Mouse (Mus musculus) intestine, postnatal 0 days (tissue): ENCODE data around the gene Ankrd11. TPM values are rescaled to one million over a fixed set of nuclear protein-coding genes. Genes with fewer than 3 reads are reported as not detected.

Experiments used
- ATAC-seq: fragments of 200-750 bp; cut with Nextera tagmentation; 2 replicates; pipeline ENCODE4 v1.8.0; 2017; ENCODE audit warnings: mild to moderate bottlenecking, moderate TSS enrichment, moderate library complexity
- H3K27ac ChIP-seq: fragments of 300-500 bp; sonication (generic); 2 replicates; pipeline ENCODE4 v1.5.1; 2014; ENCODE audit warnings: mild to moderate bottlenecking, low read depth, low read length, moderate library complexity
- H3K27me3 ChIP-seq: fragments of 300-500 bp; sonication (generic); replicated peaks from 2 replicates; pipeline ENCODE4 v1.6.1; 2014; ENCODE audit warnings: low read length, mixed read lengths; ENCODE audit not compliant: control insufficient read depth, insufficient read depth
- H3K36me3 ChIP-seq: fragments of 300-500 bp; sonication (generic); 2 replicates; pipeline ENCODE4 v1.6.1; 2014; ENCODE audit warnings: mild to moderate bottlenecking, moderate library complexity; ENCODE audit not compliant: control insufficient read depth, insufficient read depth
- H3K4me1 ChIP-seq: fragments of 300-500 bp; sonication (generic); replicated peaks from 2 replicates; pipeline ENCODE4 v1.6.1; 2014; ENCODE audit warnings: antibody characterized with exemption, low read length, mixed read lengths; ENCODE audit not compliant: control insufficient read depth, insufficient read depth
- H3K4me2 ChIP-seq: fragments of 300-500 bp; sonication (generic); replicated peaks from 2 replicates; pipeline ENCODE4 v1.6.1; 2014; ENCODE audit warnings: low read depth, mild to moderate bottlenecking, moderate library complexity
- H3K4me3 ChIP-seq: fragments of 300-500 bp; sonication (generic); 2 replicates; pipeline ENCODE4 v1.5.1; 2014; ENCODE audit warnings: low read depth, low read length
- H3K9ac ChIP-seq: fragments of 300-500 bp; sonication (generic); 2 replicates; pipeline ENCODE4 v1.6.1; 2014; ENCODE audit warnings: mild to moderate bottlenecking, low read depth, low read length
- H3K9me3 ChIP-seq: fragments of 300-500 bp; sonication (generic); 2 replicates; pipeline ENCODE4 v1.6.1; 2016; ENCODE audit warnings: mixed run types; ENCODE audit not compliant: control insufficient read depth
- CTCF ChIP-seq: sonication (generic); IDR thresholded peaks from 2 replicates; pipeline ENCODE4 v1.5.1; 2016; ENCODE audit warnings: low read depth, mild to moderate bottlenecking, control low read depth, antibody characterized with exemption, moderate library complexity
- WGBS: fragments of 180-500 bp; shearing (Covaris S2); extraction: QIAGEN DNeasy Blood & Tissue Kit; methylation state at CpG from one replicate; pipeline ENCODE4 v1.1.7; 2014; 5-methylcytosine and 5-hydroxymethylcytosine counted together
- polyA plus RNA-seq: library from polyadenylated mRNA; unstranded; fragments of >200 nt; fragmentation: Nextera tagmentation; extraction: Ambion mirVana; gene quantifications from 2 replicates; pipeline ENCODE4 v1.2.1, GENCODE M21; 2015

Ankrd11 gene
- polyA plus RNA-seq, 1 experiment from 2014 or later: 41.2 TPM

GRCm38 (mm10) chr8:122935912-122936311, 106.2 kb downstream of the Ankrd11 start:
- Histone ChIP-seq H3K4me2 (no peak overlapping the region), H3K4me1 (peaks cover 12% of the 10 kb centered on the region; the same call in 1 of the 2 replicates), H3K9me3 (no peaks in the 10 kb centered on the region), H3K36me3 (no peaks in the 10 kb centered on the region), H3K27me3 (no peaks in the 10 kb centered on the region), H3K27ac (no peak overlapping the region), H3K4me3 (no peak overlapping the region), H3K9ac (no peak overlapping the region)
- no peak for ATAC-seq
- no peak for TF ChIP-seq CTCF
- 53% methylated on average over 3 of the region's 3 CpGs for WGBS

GRCm38 (mm10) chr8:122935118-122935517, 107.0 kb downstream of the Ankrd11 start:
- no peak overlapping the region for H3K4me3 ChIP-seq
- no peak overlapping the region for H3K27ac ChIP-seq
- 81% methylated on average over 1 of the region's 1 CpGs for WGBS
- H3K4me2 ChIP-seq: no peak overlapping the region
- no peak overlapping the region for H3K9ac ChIP-seq
- no peak for TF ChIP-seq CTCF
- H3K36me3 ChIP-seq: no peaks in the 10 kb centered on the region
- H3K9me3 ChIP-seq: no peaks in the 10 kb centered on the region
- H3K4me1 ChIP-seq: peaks cover 12% of the 10 kb centered on the region; the same call in 1 of the 2 replicates
- no peaks in the 10 kb centered on the region for H3K27me3 ChIP-seq
- no peak for ATAC-seq

GRCm38 (mm10) chr8:122933973-122934372, 108.1 kb downstream of the Ankrd11 start:
- Histone ChIP-seq H3K36me3 (no peaks in the 10 kb centered on the region), H3K4me1 (peaks cover 12% of the 10 kb centered on the region; the same call in 1 of the 2 replicates), H3K9me3 (no peaks in the 10 kb centered on the region), H3K27ac (no peak overlapping the region), H3K9ac (no peak overlapping the region), H3K4me3 (no peak overlapping the region), H3K27me3 (no peaks in the 10 kb centered on the region), H3K4me2 (no peak overlapping the region)
- no peak for ATAC-seq
- TF ChIP-seq CTCF: no peak

- H3K4me3 ChIP-seq: no peak overlapping the region
- WGBS: 56% methylated on average over 2 of the region's 2 CpGs
- peaks cover 12% of the 10 kb centered on the region; the same call in 1 of the 2 replicates for H3K4me1 ChIP-seq
- no peaks in the 10 kb centered on the region for H3K9me3 ChIP-seq
- no peak for TF ChIP-seq CTCF
- H3K4me2 ChIP-seq: no peak overlapping the region
- no peaks in the 10 kb centered on the region for H3K27me3 ChIP-seq
- no peaks in the 10 kb centered on the region; the same call in 1 of the 2 replicates for H3K36me3 ChIP-seq
- ATAC-seq: no peak
- H3K9ac ChIP-seq: no peak overlapping the region
- H3K27ac ChIP-seq: 0 out of 2 replicates have a peak overlapping the region, but pooled peaks have one; percentile 9
Observed at GRCm38 (mm10) chr8:122932561-122932959, 109.5 kb downstream of the Ankrd11 start.

- 62% methylated on average over 3 of the region's 3 CpGs for WGBS
- H3K27ac ChIP-seq: 0 out of 2 replicates have a peak overlapping the region, but pooled peaks have one; percentile 9
- H3K9me3 ChIP-seq: no peaks in the 10 kb centered on the region
- H3K4me1 ChIP-seq: peaks cover 10% of the 10 kb centered on the region; the same call in 1 of the 2 replicates
- H3K4me3 ChIP-seq: no peak overlapping the region
- TF ChIP-seq CTCF: no peak
- no peaks in the 10 kb centered on the region; the same call in 1 of the 2 replicates for H3K36me3 ChIP-seq
- H3K27me3 ChIP-seq: no peaks in the 10 kb centered on the region
- H3K4me2 ChIP-seq: no peak overlapping the region
- H3K9ac ChIP-seq: no peak overlapping the region
- no peak for ATAC-seq
Observed at GRCm38 (mm10) chr8:122931834-122932560, 110.1 kb downstream of the Ankrd11 start.

- WGBS: 76% methylated on average over 7 of the region's 7 CpGs
- H3K4me3 ChIP-seq: no peak overlapping the region
- TF ChIP-seq CTCF: no peak
- H3K27ac ChIP-seq: no peak overlapping the region
- no peaks in the 10 kb centered on the region; the same call in 1 of the 2 replicates for H3K36me3 ChIP-seq
- H3K27me3 ChIP-seq: no peaks in the 10 kb centered on the region
- ATAC-seq: no peak
- H3K9ac ChIP-seq: no peak overlapping the region
- H3K4me2 ChIP-seq: no peak overlapping the region
- H3K9me3 ChIP-seq: no peaks in the 10 kb centered on the region
- peaks cover 3% of the 10 kb centered on the region; the same call in 1 of the 2 replicates for H3K4me1 ChIP-seq
Observed at GRCm38 (mm10) chr8:122928631-122929224, 113.3 kb downstream of the Ankrd11 start.
